Mouse (Mus musculus) kidney, adult 11 months (tissue): ENCODE data around the gene H2-DMb1.

Experiments
- DNase-seq: peaks from one replicate; pipeline ENCODE4 v3.0.0; 2022

Gene H2-DMb1

GRCm38 (mm10) chr17:34152923-34153322 is at the start of gene H2-DMb1:
Gene H2-DMb1 (plus strand): TSS chr17:34153072.
- peak; percentile 71 for DNase-seq

GRCm38 (mm10) chr17:34104804-34105203 is 48.1 kb upstream of the H2-DMb1 start:
- DNase-seq: no peak

GRCm38 (mm10) chr17:34106555-34106954 is 46.3 kb upstream of the H2-DMb1 start:
- DNase-seq: no peak

GRCm38 (mm10) chr17:34107109-34107867 is 45.6 kb upstream of the H2-DMb1 start:
- no peak for DNase-seq

GRCm38 (mm10) chr17:34108460-34108859 is 44.4 kb upstream of the H2-DMb1 start:
- DNase-seq: no peak

- DNase-seq: no peak
These were observed 43.6 kb upstream of the H2-DMb1 start for GRCm38 (mm10) chr17:34109038-34109805.

GRCm38 (mm10) chr17:34109806-34110195 is 43.1 kb upstream of the H2-DMb1 start:
- no peak for DNase-seq

GRCm38 (mm10) chr17:34110309-34110708 is 42.6 kb upstream of the H2-DMb1 start:
- no peak for DNase-seq

- DNase-seq: no peak
These were observed 38.8 kb upstream of the H2-DMb1 start for GRCm38 (mm10) chr17:34114114-34114513.

GRCm38 (mm10) chr17:34116736-34117370 is 36.0 kb upstream of the H2-DMb1 start:
- DNase-seq: no peak

GRCm38 (mm10) chr17:34117421-34118112 is 35.3 kb upstream of the H2-DMb1 start:
- no peak for DNase-seq

GRCm38 (mm10) chr17:34118113-34118872 is 34.6 kb upstream of the H2-DMb1 start:
- peak; percentile 43 for DNase-seq

- no peak for DNase-seq
These were observed 34.0 kb upstream of the H2-DMb1 start for GRCm38 (mm10) chr17:34118873-34119248.

- peak; percentile 99 for DNase-seq
These were observed 33.4 kb upstream of the H2-DMb1 start, which contains the start of gene H2-DMa for GRCm38 (mm10) chr17:34119249-34120179. Gene H2-DMa (plus strand): TSS chr17:34119541.

GRCm38 (mm10) chr17:34120180-34120723 is 32.6 kb upstream of the H2-DMb1 start:
- peak; percentile 85 for DNase-seq

GRCm38 (mm10) chr17:34120814-34121171 is 32.1 kb upstream of the H2-DMb1 start:
- DNase-seq: peak; percentile 89

- peak; percentile 92 for DNase-seq
These were observed 31.5 kb upstream of the H2-DMb1 start for GRCm38 (mm10) chr17:34121172-34121878.

- DNase-seq: peak; percentile 86
These were observed 31.0 kb upstream of the H2-DMb1 start for GRCm38 (mm10) chr17:34121879-34122187.

GRCm38 (mm10) chr17:34122188-34122984 is 30.5 kb upstream of the H2-DMb1 start, which contains the start of gene Brd2:
Gene Brd2 (minus strand): TSS chr17:34122634.
- peak; percentile 97 for DNase-seq
